Mouse (Mus musculus) adrenal gland, postnatal 4 days (tissue): ENCODE measurements around the gene Urah. TPM values are rescaled to one million over a fixed set of nuclear protein-coding genes. Genes with fewer than 3 reads are reported as not detected.

Experiments used
- DNase-seq, 2 experiments: peaks; one replicate each; pipeline ENCODE4 v3.0.0; 2021 to 2022; ENCODE audit warnings: low spot score in 2 of 2, mixed read lengths in 2 of 2
- total RNA-seq, 2 experiments: library from RNA; stranded (reverse); gene quantifications; 2 replicates each; pipeline ENCODE4 v1.2.3; 2021

Gene Urah
- total RNA-seq, 2 experiments from 2014 or later = 0.70 to 17.0 TPM

- DNase-seq = no peak
Observed at GRCm38 (mm10) chr7:140839556-140839955, 4.7 kb downstream of the Urah start.

GRCm38 (mm10) chr7:140840750-140841735 lies 6.2 kb downstream of the Urah start:
- DNase-seq = no peak

- DNase-seq = no peak
Observed at GRCm38 (mm10) chr7:140843806-140844205, 9.0 kb downstream of the Urah start.

GRCm38 (mm10) chr7:140844905-140845665 lies 10.3 kb downstream of the Urah start, which contains the start of gene Scgb1c1:
Gene Scgb1c1, plus strand, starts transcription at chr7:140845547.
- DNase-seq = peak; percentile 85 to 89

- no peak for DNase-seq
Observed at GRCm38 (mm10) chr7:140845683-140846082, 10.9 kb downstream of the Urah start.

- DNase-seq = no peak
Observed at GRCm38 (mm10) chr7:140846676-140847075, 11.9 kb downstream of the Urah start.

GRCm38 (mm10) chr7:140847755-140848580 lies 13.2 kb downstream of the Urah start, which contains the start of gene Odf3:
Gene Odf3, plus strand, starts transcription at chr7:140847805.
- DNase-seq = peak in 1 of 2 experiments; percentile 62

GRCm38 (mm10) chr7:140848591-140848990 lies 13.8 kb downstream of the Urah start:
- DNase-seq = no peak

GRCm38 (mm10) chr7:140851916-140852315 lies 17.1 kb downstream of the Urah start:
- DNase-seq = no peak

GRCm38 (mm10) chr7:140853386-140853785 lies 18.6 kb downstream of the Urah start:
- DNase-seq = no peak

- DNase-seq = no peak
Observed at GRCm38 (mm10) chr7:140854483-140854882, 19.7 kb downstream of the Urah start.

GRCm38 (mm10) chr7:140855181-140855580 lies 20.4 kb downstream of the Urah start:
- no peak for DNase-seq

GRCm38 (mm10) chr7:140855860-140856784 lies 21.3 kb downstream of the Urah start, which contains the start of gene Gm45785:
Gene Gm45785, minus strand, starts transcription at chr7:140856331.
- peak in 1 of 2 experiments; percentile 75 for DNase-seq

GRCm38 (mm10) chr7:140856785-140857549 lies 22.1 kb downstream of the Urah start, which contains the start of gene Ric8a:
Gene Ric8a, plus strand, starts transcription at chr7:140856957.
- peak; percentile 76 to 84 for DNase-seq

GRCm38 (mm10) chr7:140857550-140858505 lies 23.0 kb downstream of the Urah start, which contains the start of gene Bet1l:
Gene Bet1l, minus strand, starts transcription at chr7:140857577.
- no peak for DNase-seq

GRCm38 (mm10) chr7:140858746-140859145 lies 23.9 kb downstream of the Urah start:
- no peak for DNase-seq

- no peak for DNase-seq
Observed at GRCm38 (mm10) chr7:140859997-140860396, 25.2 kb downstream of the Urah start.
